Mouse (Mus musculus) c-Kit-positive CD71-positive TER-119-negative erythroid progenitor cells, embryonic 14.5 days (primary cell): Measurements from ENCODE around the gene Olfr1031.
"Not testable (repeated sequence)": the region's sequence is repeated elsewhere in the genome, so short reads cannot be mapped to it uniquely, and the experiment has no call there.

Source experiments
- DNase-seq: peaks from one replicate; pipeline ENCODE4 v3.0.0-alpha.2; 2013; ENCODE audit warnings: low read depth

The Olfr1031 gene

GRCm38 (mm10) chr2:85990004-85990403 lies at the start of gene Olfr1031:
Gene Olfr1031 (plus strand): TSS chr2:85990304.
- DNase-seq: no peak

- DNase-seq: no peak
These were observed 40.0 kb upstream of the Olfr1031 start, which contains the start of gene Olfr1028 for GRCm38 (mm10) chr2:85950137-85950536. Gene Olfr1028 (plus strand): TSS chr2:85950437.

GRCm38 (mm10) chr2:85973595-85973994 lies 16.5 kb upstream of the Olfr1031 start, which contains the start of gene Olfr1029:
Gene Olfr1029 (plus strand): TSS chr2:85973895.
- no peak for DNase-seq

- DNase-seq: no peak
These were observed 11.1 kb upstream of the Olfr1031 start, which contains the start of gene Olfr1030 for GRCm38 (mm10) chr2:85978976-85979375. Gene Olfr1030 (plus strand): TSS chr2:85979276.

GRCm38 (mm10) chr2:86005240-86005639 lies 15.1 kb downstream of the Olfr1031 start, which contains the start of gene Olfr1032:
Gene Olfr1032 (plus strand): TSS chr2:86005540.
- no peak for DNase-seq

- DNase-seq: not testable (repeated sequence)
These were observed 30.3 kb downstream of the Olfr1031 start, which contains the start of gene Olfr1033 for GRCm38 (mm10) chr2:86020406-86020805. Gene Olfr1033 (plus strand): TSS chr2:86020633.

- not testable (repeated sequence) for DNase-seq
These were observed 31.4 kb downstream of the Olfr1031 start for GRCm38 (mm10) chr2:86021518-86021917.
